Mouse (Mus musculus): ENCODE results near the gene Gm9125.
"Not testable (repeated sequence)": the region's sequence is repeated elsewhere in the genome, so short reads cannot be mapped to it uniquely, and the experiment has no call there.

The Gm9125 gene

GRCm38 (mm10) chr3:94054785-94055184, at the start of gene Gm9125:
TSS of gene Gm9125 (minus strand) at chr3:94054885.
- not testable (repeated sequence) for DNase-seq (ENCODE audit: extremely low spot score, low read depth, low spot score)

- not testable (repeated sequence) for DNase-seq (ENCODE audit: extremely low spot score, low read depth, low spot score)
Observed at GRCm38 (mm10) chr3:94072544-94072943, 17.9 kb upstream of the Gm9125 start, which contains the start of gene Gm10697. TSS of gene Gm10697 (minus strand) at chr3:94072644.

GRCm38 (mm10) chr3:94049566-94050121, 5.0 kb downstream of the Gm9125 start:
- DNase-seq (ENCODE audit: extremely low spot score, low read depth, low spot score): not testable (repeated sequence)

GRCm38 (mm10) chr3:94038241-94038640, 16.4 kb downstream of the Gm9125 start:
- not testable (repeated sequence) for DNase-seq (ENCODE audit: extremely low spot score, low read depth, low spot score)

- DNase-seq (ENCODE audit: extremely low spot score, low read depth, low spot score): not testable (repeated sequence)
Observed at GRCm38 (mm10) chr3:94034400-94034799, 20.3 kb downstream of the Gm9125 start.

All from hindlimb bud, embryonic 11.5 days (tissue).